Mouse (Mus musculus) neural tube, embryonic 12.5 days (tissue): Measurements from ENCODE around the gene C1qbp. TPM values are rescaled to one million over a fixed set of nuclear protein-coding genes. Genes with fewer than 3 reads are reported as not detected.

ENCODE experiments used
- ATAC-seq: fragments of 200-750 bp; cut with Nextera tagmentation; 2 replicates; pipeline ENCODE4 v1.8.0; 2017; ENCODE audit warnings: low read depth, mild to moderate bottlenecking, moderate TSS enrichment, moderate library complexity; ENCODE audit not compliant: low FRiP score
- H3K27ac ChIP-seq: fragments of 300-500 bp; sonication (generic); 2 replicates; pipeline ENCODE4 v1.5.1; 2016
- H3K27me3 ChIP-seq: fragments of 300-500 bp; sonication (generic); replicated peaks from 2 replicates; pipeline ENCODE4 v1.6.1; 2016; ENCODE audit warnings: mild to moderate bottlenecking
- H3K36me3 ChIP-seq: fragments of 300-500 bp; sonication (generic); 2 replicates; pipeline ENCODE4 v1.6.1; 2016; ENCODE audit warnings: mild to moderate bottlenecking
- H3K4me1 ChIP-seq: fragments of 300-500 bp; sonication (generic); 2 replicates; pipeline ENCODE4 v1.6.1; 2016
- H3K4me2 ChIP-seq: fragments of 300-500 bp; sonication (generic); replicated peaks from 2 replicates; pipeline ENCODE4 v1.6.1; 2016; ENCODE audit warnings: mild to moderate bottlenecking
- H3K4me3 ChIP-seq: fragments of 300-500 bp; sonication (generic); 2 replicates; pipeline ENCODE4 v1.5.1; 2016
- H3K9ac ChIP-seq: fragments of 300-500 bp; sonication (generic); 2 replicates; pipeline ENCODE4 v1.6.1; 2016; ENCODE audit warnings: mild to moderate bottlenecking
- H3K9me3 ChIP-seq: fragments of 300-500 bp; sonication (generic); 2 replicates; pipeline ENCODE4 v1.6.1; 2016; ENCODE audit warnings: mild to moderate bottlenecking
- WGBS: fragments of 180-500 bp; shearing (Covaris S2); methylation state at CpG from one replicate; pipeline ENCODE4 v1.1.7; 2016; 5-methylcytosine and 5-hydroxymethylcytosine counted together
- polyA plus RNA-seq: library from polyadenylated mRNA; unstranded; fragments of >200 nt; fragmentation: Nextera tagmentation; extraction: Ambion mirVana; gene quantifications from 2 replicates; pipeline ENCODE4 v1.2.1, GENCODE M21; 2016

C1qbp gene
- polyA plus RNA-seq, 1 experiment from 2014 or later: 210 TPM

DNA sequence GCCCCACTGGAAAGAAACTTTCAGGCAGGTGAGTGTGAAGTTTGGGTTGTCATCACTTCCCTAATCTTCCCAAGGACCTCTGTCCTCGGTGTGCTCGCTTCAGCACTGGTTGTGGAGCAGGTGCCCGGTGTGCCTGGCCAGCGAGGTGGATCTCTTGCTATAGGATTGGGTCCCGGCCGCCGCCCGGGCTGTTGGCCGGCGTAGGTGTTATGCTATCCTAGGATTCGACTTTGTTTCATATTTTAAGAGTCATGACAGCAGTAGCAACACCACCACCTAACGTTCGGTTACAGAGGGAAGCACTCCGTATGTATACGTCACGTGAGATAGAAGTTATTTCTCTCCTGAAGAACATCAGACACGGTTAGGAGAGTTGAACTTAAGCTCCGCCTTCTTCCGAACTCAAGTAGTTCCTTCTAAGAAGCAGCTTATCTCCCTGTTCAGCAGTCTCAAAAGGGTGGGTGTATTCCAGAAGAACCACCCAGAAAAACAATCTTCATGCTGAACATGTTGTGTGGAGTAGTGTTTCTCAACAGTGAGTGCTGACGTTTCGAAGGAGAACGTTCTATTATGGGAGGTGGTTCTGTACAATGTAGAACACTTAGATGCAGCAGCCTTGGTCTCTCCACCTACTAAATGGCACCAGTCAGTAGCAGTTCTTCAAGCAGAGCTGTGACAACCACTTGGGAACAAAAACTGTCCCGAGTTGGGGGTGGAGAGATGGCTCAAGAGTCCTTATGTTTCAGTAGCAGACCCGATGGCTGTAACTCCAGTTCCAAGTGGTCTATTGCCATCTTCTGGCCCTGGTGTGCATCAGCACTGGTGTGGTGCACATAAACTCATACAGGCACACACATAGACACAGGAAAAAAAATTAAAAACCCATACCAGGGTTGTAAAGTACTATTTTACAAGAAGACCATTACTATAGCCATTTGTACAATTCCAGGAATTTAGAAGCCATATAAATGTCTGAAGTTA, 12.0 kb downstream of the C1qbp start:
- Histone ChIP-seq H3K4me2 (peak overlapping the region; percentile 88), H3K27me3 (no peaks in the 10 kb centered on the region), H3K27ac (peak overlapping the region; percentile 59; the same call in 1 of the 2 replicates), H3K36me3 (peaks cover 32% of the 10 kb centered on the region), H3K9me3 (no peaks in the 10 kb centered on the region), H3K4me3 (peak overlapping the region; percentile 82), H3K4me1 (peaks cover 12% of the 10 kb centered on the region), H3K9ac (peak overlapping the region; percentile 55)
- no peak; the same call in 1 of the 2 replicates for ATAC-seq
- WGBS: 18% methylated on average over 24 of the region's 24 CpGs

GRCm38 (mm10) chr11:70969821-70970559, 12.8 kb downstream of the C1qbp start, which contains the start of the genes Nup88 and Rpain:
Gene Nup88 (minus strand): TSS chr11:70969973.
Gene Rpain (plus strand): TSS chr11:70970213.
- under 1% methylated on average over 43 of the region's 43 CpGs for WGBS
- Histone ChIP-seq H3K4me2 (peak within 1 kb of the TSS; percentile 88), H3K4me1 (peaks cover 12% of the 10 kb centered on the region), H3K9ac (peak within 1 kb of the TSS; percentile 89), H3K4me3 (peak within 1 kb of the TSS; percentile 82), H3K27ac (peak within 1 kb of the TSS; percentile 59), H3K9me3 (no peaks in the 10 kb centered on the region), H3K36me3 (peaks cover 33% of the 10 kb centered on the region), H3K27me3 (no peaks in the 10 kb centered on the region)
- peak; percentile 99 for ATAC-seq

GRCm38 (mm10) chr11:70969271-70969794, 13.5 kb downstream of the C1qbp start:
- Histone ChIP-seq H3K27me3 (no peaks in the 10 kb centered on the region), H3K36me3 (peaks cover 34% of the 10 kb centered on the region), H3K27ac (peak overlapping the region; percentile 51; the same call in 1 of the 2 replicates), H3K9me3 (no peaks in the 10 kb centered on the region), H3K4me3 (peak overlapping the region; percentile 82), H3K4me2 (peak overlapping the region; percentile 88), H3K4me1 (peaks cover 12% of the 10 kb centered on the region), H3K9ac (peak overlapping the region; percentile 89)
- under 1% methylated on average over 25 of the region's 25 CpGs for WGBS
- peak; percentile 19 for ATAC-seq

GRCm38 (mm10) chr11:70964222-70964907, 18.5 kb downstream of the C1qbp start:
- ATAC-seq: no peak
- H3K9ac ChIP-seq: no peak overlapping the region
- H3K4me1 ChIP-seq: peaks cover 8% of the 10 kb centered on the region
- H3K27ac ChIP-seq: no peak overlapping the region
- no peaks in the 10 kb centered on the region for H3K9me3 ChIP-seq
- no peak overlapping the region for H3K4me3 ChIP-seq
- peaks cover 67% of the 10 kb centered on the region for H3K36me3 ChIP-seq
- WGBS: 79% methylated on average over 4 of the region's 4 CpGs
- H3K4me2 ChIP-seq: no peak overlapping the region
- no peaks in the 10 kb centered on the region for H3K27me3 ChIP-seq

GRCm38 (mm10) chr11:70960786-70961554, 21.9 kb downstream of the C1qbp start:
- no peak for ATAC-seq
- Histone ChIP-seq H3K4me1 (no peaks in the 10 kb centered on the region), H3K9ac (no peak overlapping the region), H3K4me3 (no peak overlapping the region), H3K27ac (no peak overlapping the region), H3K36me3 (peaks cover 91% of the 10 kb centered on the region), H3K4me2 (no peak overlapping the region), H3K9me3 (no peaks in the 10 kb centered on the region), H3K27me3 (no peaks in the 10 kb centered on the region)
- 91% methylated on average over 5 of the region's 5 CpGs for WGBS

GRCm38 (mm10) chr11:70954711-70955110, 28.1 kb downstream of the C1qbp start:
- no peaks in the 10 kb centered on the region for H3K9me3 ChIP-seq
- no peak for ATAC-seq

DNA sequence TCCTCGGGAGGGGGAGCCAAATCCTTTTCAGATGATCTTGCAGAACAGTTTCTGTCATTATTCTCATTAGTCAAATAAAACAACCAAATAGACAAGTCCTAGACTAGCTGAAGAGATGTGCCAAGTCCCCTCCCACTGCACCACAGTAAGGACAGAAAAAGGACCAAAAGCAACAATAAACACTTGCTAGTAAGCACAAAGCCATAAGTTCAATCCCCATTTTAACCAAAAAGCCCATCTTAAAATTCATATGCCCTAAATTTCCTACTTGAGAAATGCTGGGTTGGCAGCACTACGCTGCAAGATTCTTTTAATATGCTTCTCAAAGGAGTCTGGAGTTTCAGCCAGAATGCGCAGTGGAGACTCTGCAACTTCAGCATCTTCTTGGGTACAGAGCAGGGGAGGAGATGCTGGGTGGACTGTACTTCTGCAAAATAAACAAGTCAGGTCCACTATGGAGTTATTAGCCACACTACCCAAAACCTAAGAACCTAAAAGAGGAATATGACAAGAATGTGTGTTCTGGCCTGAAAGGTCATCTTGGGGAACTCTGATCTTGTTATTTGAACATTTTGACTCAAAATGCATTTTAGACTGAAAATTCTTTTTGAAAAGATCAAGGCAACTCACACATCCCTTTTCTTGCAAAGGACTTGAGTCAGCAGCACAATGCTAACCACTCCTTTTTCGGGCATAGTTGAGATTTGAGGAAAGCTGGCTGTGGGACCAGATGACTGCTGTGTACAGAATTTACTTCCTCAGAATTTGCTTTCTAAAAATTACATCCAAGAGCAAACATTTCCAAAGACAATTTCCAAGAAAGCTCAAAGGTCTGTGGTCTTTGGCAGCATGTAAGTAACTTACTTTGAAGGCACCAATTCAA, 37.6 kb downstream of the C1qbp start:
- 94% methylated on average over 4 of the region's 4 CpGs for WGBS
- no peaks in the 10 kb centered on the region for H3K9me3 ChIP-seq
- no peaks in the 10 kb centered on the region for H3K4me1 ChIP-seq
- H3K36me3 ChIP-seq: peaks cover 88% of the 10 kb centered on the region
- H3K4me2 ChIP-seq: no peak overlapping the region
- H3K27ac ChIP-seq: no peak overlapping the region
- ATAC-seq: no peak
- no peak overlapping the region for H3K4me3 ChIP-seq
- no peak overlapping the region for H3K9ac ChIP-seq
- H3K27me3 ChIP-seq: no peaks in the 10 kb centered on the region

More at GRCm38 (mm10) chr11:70954711-70955110, 28.1 kb downstream of the C1qbp start:
- WGBS: 91% methylated on average over 4 of the region's 4 CpGs
- no peaks in the 10 kb centered on the region for H3K27me3 ChIP-seq
- peaks cover 89% of the 10 kb centered on the region for H3K36me3 ChIP-seq
- no peaks in the 10 kb centered on the region for H3K4me1 ChIP-seq
- no peak overlapping the region for H3K4me2 ChIP-seq
- no peak overlapping the region for H3K27ac ChIP-seq
- no peak overlapping the region for H3K4me3 ChIP-seq
- H3K9ac ChIP-seq: no peak overlapping the region

- Histone ChIP-seq H3K4me1 (no peaks in the 10 kb centered on the region), H3K9ac (no peak overlapping the region), H3K4me3 (no peak overlapping the region), H3K27ac (no peak overlapping the region), H3K27me3 (no peaks in the 10 kb centered on the region), H3K4me2 (no peak overlapping the region), H3K36me3 (peaks cover 83% of the 10 kb centered on the region), H3K9me3 (no peaks in the 10 kb centered on the region)
- ATAC-seq: no peak
- 93% methylated on average over 7 of the region's 7 CpGs for WGBS
Observed at GRCm38 (mm10) chr11:70943651-70944050, 39.2 kb downstream of the C1qbp start.

DNA sequence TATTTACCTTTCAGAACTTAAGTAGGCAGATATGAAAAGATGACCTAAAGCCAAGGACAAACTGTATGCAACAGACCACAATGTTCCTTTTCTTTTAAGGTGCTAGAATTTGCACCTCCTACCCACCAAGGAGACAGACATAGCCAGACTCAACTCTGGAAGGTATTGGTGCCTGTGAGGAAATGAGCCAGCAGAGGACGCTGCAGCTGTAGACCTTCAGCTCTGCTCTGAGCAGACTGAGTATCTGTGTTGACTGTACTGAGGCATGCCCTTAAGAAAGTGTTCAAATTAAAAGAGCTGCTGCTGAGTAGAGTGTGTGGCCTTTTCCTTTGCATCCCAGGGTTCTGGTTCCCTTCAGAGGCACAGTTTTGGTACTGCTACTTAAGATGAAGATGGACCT, 40.2 kb downstream of the C1qbp start:
- H3K36me3 ChIP-seq: peaks cover 82% of the 10 kb centered on the region
- no peaks in the 10 kb centered on the region for H3K9me3 ChIP-seq
- no peak overlapping the region for H3K4me3 ChIP-seq
- H3K27ac ChIP-seq: no peak overlapping the region
- ATAC-seq: no peak
- H3K9ac ChIP-seq: no peak overlapping the region
- no peaks in the 10 kb centered on the region for H3K27me3 ChIP-seq
- no peaks in the 10 kb centered on the region for H3K4me1 ChIP-seq
- 86% methylated on average over 1 of the region's 1 CpGs for WGBS
- H3K4me2 ChIP-seq: no peak overlapping the region

DNA sequence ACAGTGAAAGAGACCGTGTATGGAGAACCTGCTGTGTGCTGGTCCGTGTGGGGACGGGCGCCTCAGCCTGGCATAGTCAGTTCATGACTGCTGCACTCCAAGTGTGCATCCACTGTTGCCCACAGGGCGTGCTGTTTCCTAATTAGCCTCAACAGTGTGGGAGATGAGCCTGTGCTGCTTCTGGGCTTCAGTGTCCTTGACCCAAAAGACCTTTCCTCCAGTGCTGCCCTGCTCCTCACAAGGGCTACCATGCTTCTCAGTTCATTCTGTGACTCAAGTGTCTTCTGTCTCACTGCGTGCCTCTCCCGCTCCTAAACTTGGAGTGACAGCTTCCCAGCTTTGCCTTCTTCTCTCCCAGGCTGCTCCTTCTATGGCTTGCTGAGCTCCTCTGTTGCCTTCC, 47.5 kb downstream of the C1qbp start:
- Histone ChIP-seq H3K36me3 (peaks cover 59% of the 10 kb centered on the region), H3K4me2 (no peak overlapping the region), H3K27me3 (no peaks in the 10 kb centered on the region), H3K4me1 (no peaks in the 10 kb centered on the region), H3K9ac (no peak overlapping the region), H3K4me3 (no peak overlapping the region), H3K9me3 (no peaks in the 10 kb centered on the region), H3K27ac (no peak overlapping the region)
- 91% methylated on average over 7 of the region's 7 CpGs for WGBS
- no peak for ATAC-seq
